Mouse (Mus musculus) intestine, embryonic 14.5 days (tissue): ENCODE results near the gene Synm. TPM values are rescaled to one million over a fixed set of nuclear protein-coding genes. Genes with fewer than 3 reads are reported as not detected.

ENCODE experiments used
- ATAC-seq: fragments of 200-750 bp; cut with Nextera tagmentation; replicated peaks from 2 replicates; pipeline ENCODE4 v1.8.0; 2017; ENCODE audit warnings: low read depth, moderate number of reproducible peaks, moderate TSS enrichment, moderate library complexity; ENCODE audit not compliant: low FRiP score, low TSS enrichment
- DNase-seq: peaks from one replicate; pipeline ENCODE4 v3.0.0-alpha.2; 2018; ENCODE audit warnings: low spot score
- H3K27ac ChIP-seq: fragments of 300-500 bp; sonication (generic); 2 replicates; pipeline ENCODE4 v1.5.1; 2014; ENCODE audit warnings: low read depth, mild to moderate bottlenecking, control low read depth
- H3K27me3 ChIP-seq: fragments of 300-500 bp; sonication (generic); replicated peaks from 2 replicates; pipeline ENCODE4 v1.6.1; 2014; ENCODE audit warnings: low read length, control low read depth; ENCODE audit not compliant: control insufficient read depth, insufficient read depth
- H3K36me3 ChIP-seq: fragments of 300-500 bp; sonication (generic); 2 replicates; pipeline ENCODE4 v1.6.1; 2014; ENCODE audit warnings: low read length, control low read depth; ENCODE audit not compliant: control insufficient read depth, insufficient read depth
- H3K4me1 ChIP-seq: fragments of 300-500 bp; sonication (generic); replicated peaks from 2 replicates; pipeline ENCODE4 v1.6.1; 2014; ENCODE audit warnings: low read length, control low read depth, mixed read lengths; ENCODE audit not compliant: control insufficient read depth, insufficient read depth
- H3K4me2 ChIP-seq: fragments of 300-500 bp; sonication (generic); 2 replicates; pipeline ENCODE4 v1.6.1; 2014; ENCODE audit warnings: low read length
- H3K4me3 ChIP-seq: fragments of 300-500 bp; sonication (generic); 2 replicates; pipeline ENCODE4 v1.5.1; 2014; ENCODE audit warnings: low read depth, low read length, control low read depth, mixed read lengths
- H3K9ac ChIP-seq: fragments of 300-500 bp; sonication (generic); 2 replicates; pipeline ENCODE4 v1.6.1; 2014; ENCODE audit warnings: mild to moderate bottlenecking, low read length
- H3K9me3 ChIP-seq: fragments of 300-500 bp; sonication (generic); 2 replicates; pipeline ENCODE4 v1.6.1; 2016; ENCODE audit warnings: low read length, control low read depth; ENCODE audit not compliant: control insufficient read depth
- WGBS: fragments of 180-500 bp; shearing (Covaris S2); extraction: QIAGEN DNeasy Blood & Tissue Kit; methylation state at CpG from one replicate; pipeline ENCODE4 v1.1.7; 2014; 5-methylcytosine and 5-hydroxymethylcytosine counted together
- polyA plus RNA-seq: library from polyadenylated mRNA; unstranded; fragments of >200 nt; fragmentation: Nextera tagmentation; extraction: Ambion mirVana; gene quantifications from 2 replicates; pipeline ENCODE4 v1.2.1, GENCODE M21; 2014

The Synm gene
- polyA plus RNA-seq, 1 experiment from 2014 or later, result 2.3 TPM

DNA sequence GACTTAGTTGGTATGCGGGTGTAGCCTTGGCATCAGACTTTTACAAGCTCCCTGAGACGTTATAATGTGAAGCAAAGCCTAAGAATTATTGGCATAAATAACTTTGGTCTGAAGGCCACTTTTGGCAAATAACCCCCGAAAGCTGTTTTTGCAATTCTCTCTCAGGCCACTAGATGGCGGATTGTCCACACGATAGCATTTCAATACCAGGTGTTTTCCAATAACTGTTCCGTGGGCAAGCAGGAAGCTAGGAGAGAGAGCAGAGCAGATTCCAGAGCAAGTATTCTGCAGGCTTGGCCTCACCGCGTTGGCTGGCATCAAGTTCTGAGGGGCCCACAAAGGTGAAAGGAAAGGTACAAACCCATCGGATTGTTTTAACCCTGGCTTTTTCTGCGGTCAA, 29.2 kb upstream of the Synm start:
- Histone ChIP-seq H3K36me3 (no peaks in the 10 kb centered on the region), H3K27ac (no peak overlapping the region), H3K27me3 (no peaks in the 10 kb centered on the region), H3K9me3 (no peaks in the 10 kb centered on the region), H3K4me2 (no peak overlapping the region), H3K4me3 (no peak overlapping the region), H3K9ac (no peak overlapping the region), H3K4me1 (no peaks in the 10 kb centered on the region)
- peak; percentile 89 for DNase-seq
- ATAC-seq, result no peak
- WGBS, result 11% methylated on average over 10 of the region's 10 CpGs

DNA sequence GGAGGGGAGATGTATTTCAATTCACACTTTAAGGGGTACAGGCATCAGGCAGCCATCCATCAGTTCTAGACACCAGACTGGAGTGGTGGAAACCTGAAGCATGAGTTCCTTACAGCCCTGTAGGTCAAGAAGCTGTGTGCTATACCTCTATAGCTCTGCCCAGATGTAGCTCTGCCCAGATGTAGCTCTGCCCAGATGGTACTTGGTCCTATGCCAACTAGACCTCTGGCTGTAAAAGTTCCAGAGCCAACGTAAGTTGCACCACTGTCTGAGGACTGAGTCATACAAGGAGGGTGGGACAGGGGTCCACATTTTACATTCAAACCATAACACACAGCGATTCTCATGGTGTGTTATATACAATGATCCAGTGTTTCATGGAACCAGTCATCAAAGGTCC, 28.3 kb upstream of the Synm start:
- no peak for ATAC-seq
- no peak overlapping the region for H3K4me3 ChIP-seq
- no peaks in the 10 kb centered on the region for H3K27me3 ChIP-seq
- DNase-seq, result no peak
- no peaks in the 10 kb centered on the region for H3K36me3 ChIP-seq
- no peaks in the 10 kb centered on the region for H3K9me3 ChIP-seq
- H3K27ac ChIP-seq, result no peak overlapping the region
- H3K9ac ChIP-seq, result no peak overlapping the region
- WGBS, result 56% methylated on average over 2 of the region's 2 CpGs
- no peaks in the 10 kb centered on the region for H3K4me1 ChIP-seq
- H3K4me2 ChIP-seq, result no peak overlapping the region

DNA sequence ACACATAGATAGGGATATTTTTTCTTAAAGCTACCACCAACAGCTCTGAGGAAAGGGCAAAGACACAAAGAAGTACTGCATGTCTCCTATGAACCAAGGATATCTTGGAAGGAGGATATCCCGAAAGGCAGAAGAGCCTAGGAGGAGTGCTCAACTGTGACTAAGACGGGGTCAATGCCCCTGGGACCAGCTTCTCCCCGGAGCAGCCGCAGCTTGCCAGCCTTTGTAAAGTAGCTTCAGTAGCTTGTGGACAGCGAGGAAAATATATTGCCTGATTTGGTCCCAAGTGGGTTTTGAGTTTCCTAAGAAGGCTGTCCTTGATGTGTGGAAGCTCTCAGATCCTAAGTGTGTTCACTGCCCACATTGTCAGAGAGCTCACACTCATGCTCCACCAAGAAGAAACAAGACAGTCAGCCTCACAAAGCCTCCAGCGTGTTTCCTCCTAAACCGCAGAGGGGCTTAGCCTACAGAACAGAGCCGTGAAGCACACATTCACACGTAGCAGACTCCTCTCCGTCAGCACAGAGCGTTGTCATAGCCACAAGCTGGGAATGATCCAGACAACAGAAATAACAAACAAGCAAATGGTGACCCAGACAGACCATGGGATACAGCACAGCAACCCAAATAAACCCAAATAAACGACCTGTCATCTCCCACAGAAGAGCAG, 17.2 kb upstream of the Synm start:
- H3K27me3 ChIP-seq, result no peaks in the 10 kb centered on the region
- H3K9ac ChIP-seq, result no peak overlapping the region
- no peaks in the 10 kb centered on the region for H3K4me1 ChIP-seq
- H3K4me2 ChIP-seq, result no peak overlapping the region
- H3K27ac ChIP-seq, result no peak overlapping the region
- WGBS, result 61% methylated on average over 12 of the region's 12 CpGs
- no peaks in the 10 kb centered on the region for H3K36me3 ChIP-seq
- DNase-seq (no peak), ATAC-seq (no peak)
- H3K4me3 ChIP-seq, result no peak overlapping the region
- H3K9me3 ChIP-seq, result no peaks in the 10 kb centered on the region

DNA sequence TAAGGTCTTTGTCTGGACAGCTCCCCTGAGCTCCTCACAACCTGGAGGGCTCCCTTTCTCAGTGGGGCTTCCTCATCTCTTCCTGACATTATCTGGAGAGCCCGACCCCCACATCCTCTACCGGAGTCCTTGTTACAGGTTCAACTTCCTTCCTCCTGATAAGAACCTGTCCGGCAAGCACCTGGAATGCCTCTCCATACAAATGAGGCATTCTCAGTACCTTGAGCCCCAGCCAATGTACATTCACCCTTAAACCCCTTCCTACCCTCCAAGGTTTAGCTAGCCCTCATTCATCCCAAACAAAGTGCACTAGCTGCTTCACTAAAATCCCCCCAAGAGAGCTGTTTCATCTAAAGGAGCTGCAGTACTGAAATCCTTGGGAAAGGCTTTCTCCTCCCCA, 16.1 kb upstream of the Synm start:
- Histone ChIP-seq H3K4me2 (no peak overlapping the region), H3K4me1 (no peaks in the 10 kb centered on the region), H3K36me3 (no peaks in the 10 kb centered on the region), H3K9ac (no peak overlapping the region), H3K4me3 (no peak overlapping the region), H3K27me3 (no peaks in the 10 kb centered on the region), H3K9me3 (no peaks in the 10 kb centered on the region), H3K27ac (no peak overlapping the region)
- 59% methylated on average over 3 of the region's 3 CpGs for WGBS
- DNase-seq (no peak), ATAC-seq (no peak)

DNA sequence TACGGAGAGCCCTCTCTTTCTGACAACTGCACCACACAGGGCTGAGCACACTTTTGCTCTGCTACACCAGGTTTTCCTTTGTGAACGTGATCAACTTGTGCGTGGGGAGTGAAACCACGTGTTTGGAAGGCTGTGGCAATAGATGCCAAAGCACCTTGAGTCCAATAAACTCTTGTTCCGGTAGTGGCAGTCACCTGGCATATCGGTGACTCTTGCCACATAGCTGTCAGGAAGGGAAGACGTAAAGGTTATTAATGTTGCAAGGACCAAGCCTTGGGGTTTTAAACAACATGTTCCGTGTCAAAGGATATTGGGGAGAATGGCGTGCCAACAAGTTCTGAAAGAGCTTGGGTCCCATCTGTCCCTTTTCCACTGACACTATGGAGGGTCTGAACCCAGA, 12.7 kb upstream of the Synm start:
- H3K27ac ChIP-seq, result no peak overlapping the region
- 90% methylated on average over 9 of the region's 9 CpGs for WGBS
- no peaks in the 10 kb centered on the region for H3K4me1 ChIP-seq
- H3K36me3 ChIP-seq, result no peaks in the 10 kb centered on the region
- no peak overlapping the region for H3K4me2 ChIP-seq
- H3K4me3 ChIP-seq, result no peak overlapping the region
- H3K9ac ChIP-seq, result no peak overlapping the region
- DNase-seq, result no peak
- H3K9me3 ChIP-seq, result no peaks in the 10 kb centered on the region
- no peak for ATAC-seq
- H3K27me3 ChIP-seq, result no peaks in the 10 kb centered on the region

DNA sequence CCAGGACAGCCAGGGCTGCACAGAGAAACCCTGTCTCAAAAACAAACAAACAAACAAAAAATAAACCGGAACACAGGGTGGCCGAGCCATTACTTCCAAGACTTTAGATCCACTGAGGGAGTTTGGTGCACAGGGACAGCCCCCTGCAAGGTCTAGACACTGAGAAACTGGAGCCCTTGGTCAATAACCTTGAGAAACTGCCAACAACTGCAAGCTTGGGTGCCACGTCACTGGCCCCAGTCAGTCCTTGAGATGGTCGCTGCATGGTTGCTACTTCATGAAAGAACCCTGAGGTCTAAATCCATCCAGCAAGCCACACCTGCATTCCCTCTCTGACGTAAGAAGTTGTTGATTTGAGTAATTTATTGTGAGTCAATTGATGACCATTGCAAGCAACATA, 9.9 kb upstream of the Synm start:
- H3K4me3 ChIP-seq, result no peak overlapping the region
- H3K4me2 ChIP-seq, result no peak overlapping the region
- WGBS, result 89% methylated on average over 5 of the region's 5 CpGs
- no peak overlapping the region for H3K27ac ChIP-seq
- no peaks in the 10 kb centered on the region for H3K27me3 ChIP-seq
- H3K4me1 ChIP-seq, result no peaks in the 10 kb centered on the region
- H3K9ac ChIP-seq, result no peak overlapping the region
- H3K36me3 ChIP-seq, result no peaks in the 10 kb centered on the region
- ATAC-seq, result no peak
- DNase-seq, result no peak
- no peaks in the 10 kb centered on the region for H3K9me3 ChIP-seq

DNA sequence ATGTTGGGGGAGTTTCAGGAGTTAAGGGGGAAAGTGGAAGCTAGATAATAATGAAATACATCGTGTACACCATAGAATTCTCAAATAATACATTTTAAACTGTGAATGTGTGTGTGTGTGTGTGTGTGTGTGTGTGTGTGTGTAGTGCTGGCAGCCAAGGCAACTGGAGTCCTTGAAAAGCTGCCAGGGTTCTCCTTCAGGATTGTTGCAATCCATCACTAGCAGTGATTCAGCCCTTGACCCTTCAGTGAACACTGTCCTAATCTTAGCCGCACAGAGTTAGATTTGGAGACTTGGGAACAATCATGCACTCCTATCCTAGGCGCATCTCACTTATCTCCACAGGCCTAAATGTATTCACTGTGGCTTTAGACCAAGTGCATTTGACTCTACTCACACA, 8.6 kb upstream of the Synm start:
- Histone ChIP-seq H3K4me3 (no peak overlapping the region), H3K36me3 (no peaks in the 10 kb centered on the region), H3K9me3 (no peaks in the 10 kb centered on the region), H3K27me3 (no peaks in the 10 kb centered on the region), H3K27ac (no peak overlapping the region), H3K9ac (no peak overlapping the region), H3K4me1 (no peaks in the 10 kb centered on the region), H3K4me2 (no peak overlapping the region)
- DNase-seq (no peak), ATAC-seq (no peak)
- 76% methylated on average over 3 of the region's 3 CpGs for WGBS

DNA sequence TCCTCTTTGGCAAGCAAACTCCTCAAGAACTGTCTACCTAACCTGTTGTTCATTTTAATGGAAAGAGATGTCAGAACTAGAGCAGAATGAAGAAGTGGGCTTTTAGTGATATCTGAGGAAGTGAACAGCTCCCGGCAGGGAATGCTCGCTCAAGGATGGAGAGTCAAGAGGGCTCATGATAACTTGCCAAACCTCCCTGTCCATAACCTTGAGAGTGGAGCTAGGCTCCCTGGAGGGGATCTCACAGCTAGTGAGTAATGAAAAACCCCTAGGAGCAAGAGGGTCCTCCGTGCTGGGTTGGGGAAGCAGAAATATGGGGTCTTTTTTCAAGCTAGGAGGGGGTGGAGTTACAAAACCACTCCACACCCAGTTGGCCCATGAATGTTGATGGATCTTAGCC, 4.1 kb upstream of the Synm start:
- DNase-seq, result no peak
- 61% methylated on average over 3 of the region's 3 CpGs for WGBS
- ATAC-seq, result no peak
- Histone ChIP-seq H3K27ac (no peak overlapping the region), H3K9me3 (no peaks in the 10 kb centered on the region), H3K4me3 (no peak overlapping the region), H3K4me1 (no peaks in the 10 kb centered on the region), H3K36me3 (no peaks in the 10 kb centered on the region), H3K4me2 (no peak overlapping the region), H3K9ac (no peak overlapping the region), H3K27me3 (peaks cover 13% of the 10 kb centered on the region; the same call in 1 of the 2 replicates)

DNA sequence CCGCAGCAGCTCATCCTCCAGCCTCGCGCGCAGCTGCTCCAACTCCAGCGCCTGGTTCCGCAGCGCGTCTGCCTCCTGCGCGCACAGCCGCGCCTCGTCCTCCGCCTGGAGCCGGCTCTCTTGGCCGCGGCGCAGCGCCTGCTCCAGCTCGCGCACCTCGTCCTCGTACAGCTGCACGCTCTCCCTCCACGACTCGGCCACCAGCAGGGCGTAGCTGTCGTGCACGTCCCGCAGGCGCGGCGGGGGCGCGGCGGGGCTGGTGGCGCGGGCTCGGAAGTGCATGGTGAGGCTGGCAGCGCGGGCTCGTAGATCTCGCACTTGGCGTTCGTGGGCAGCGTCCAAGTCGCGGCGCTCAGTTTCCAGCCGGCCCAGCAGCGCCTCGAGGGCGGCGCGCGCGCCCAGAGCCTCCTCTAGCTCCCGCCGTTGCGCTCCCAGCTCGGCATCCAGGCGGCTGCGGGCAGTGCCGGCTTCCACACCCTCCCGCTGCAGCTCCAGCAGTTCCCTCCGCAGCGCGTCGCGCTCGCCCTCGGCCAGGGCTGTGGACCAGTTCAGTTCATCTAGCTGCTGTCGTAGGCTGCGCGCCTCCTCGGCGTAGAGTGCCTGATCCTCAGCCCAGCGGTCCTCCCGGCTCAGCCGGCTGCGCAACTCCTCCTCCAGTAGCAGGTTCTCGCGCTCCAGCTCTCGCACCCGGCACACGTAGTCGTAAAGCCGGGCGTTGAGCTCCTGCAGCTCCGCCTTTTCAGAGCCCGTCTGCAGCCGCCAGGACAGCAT, 499 bp downstream of the Synm start:
- peaks cover 18% of the 10 kb centered on the region; the same call in 1 of the 2 replicates for H3K27me3 ChIP-seq
- peak overlapping the region; percentile 51 for H3K4me3 ChIP-seq
- peaks cover 4% of the 10 kb centered on the region; the same call in 1 of the 2 replicates for H3K4me1 ChIP-seq
- peak overlapping the region; percentile 84 for H3K4me2 ChIP-seq
- under 1% methylated on average over 92 of the region's 92 CpGs for WGBS
- H3K36me3 ChIP-seq, result no peaks in the 10 kb centered on the region
- H3K27ac ChIP-seq, result peak overlapping the region; percentile 12; the same call in 1 of the 2 replicates
- no peak for DNase-seq
- ATAC-seq, result peak; percentile 84
- peak overlapping the region; percentile 34 for H3K9ac ChIP-seq
- H3K9me3 ChIP-seq, result no peaks in the 10 kb centered on the region
